Mouse (Mus musculus) C2C12 (cell line): ENCODE data around the gene Cacnb2. TPM values are rescaled to one million over a fixed set of nuclear protein-coding genes. Genes with fewer than 3 reads are reported as not detected.

Source experiments
- H3K27me3 ChIP-seq: one replicate; pipeline ENCODE4 v1.6.1; 2011; ENCODE audit not compliant: control insufficient read depth, insufficient read depth, insufficient read length
- H3K36me3 ChIP-seq: one replicate; pipeline ENCODE4 v1.6.1; 2011; ENCODE audit not compliant: control insufficient read depth, insufficient read depth
- H3K4me3 ChIP-seq: one replicate; pipeline ENCODE4 v1.5.1; 2011; ENCODE audit warnings: mild to moderate bottlenecking, control low read depth; ENCODE audit not compliant: poor library complexity, insufficient read depth, severe bottlenecking
- H3K79me2 ChIP-seq: one replicate; pipeline ENCODE4 v1.6.1; 2011; ENCODE audit not compliant: control insufficient read depth, insufficient read depth
- H3K79me3 ChIP-seq: one replicate; pipeline ENCODE4 v1.6.1; 2011; ENCODE audit warnings: low read depth, control low read depth
- H3ac ChIP-seq: one replicate; pipeline ENCODE3; 2011; ENCODE audit warnings: low read depth; ENCODE audit not compliant: control insufficient read depth, insufficient read length
- CEBPB ChIP-seq: IDR thresholded peaks from one replicate; pipeline ENCODE4 v1.6.1; 2011; ENCODE audit warnings: low read depth, mild to moderate bottlenecking, control low read depth, moderate library complexity
- CTCF ChIP-seq: IDR thresholded peaks from one replicate; pipeline ENCODE4 v1.5.1; 2011; ENCODE audit not compliant: control insufficient read depth, insufficient read depth, insufficient read length
- FOSL1 ChIP-seq: IDR thresholded peaks from one replicate; pipeline ENCODE4 v1.8.0; 2011; ENCODE audit warnings: mild to moderate bottlenecking, low read length; ENCODE audit not compliant: poor library complexity, insufficient read depth, severe bottlenecking
- MAX ChIP-seq: IDR thresholded peaks from one replicate; pipeline ENCODE4 v1.6.1; 2011; ENCODE audit warnings: mild to moderate bottlenecking, control low read depth
- MYOD1 ChIP-seq: IDR thresholded peaks from one replicate; pipeline ENCODE4 v1.6.1; 2011; ENCODE audit warnings: low read depth; ENCODE audit not compliant: control insufficient read depth, insufficient read length
- MYOG ChIP-seq: IDR thresholded peaks from one replicate; pipeline ENCODE4 v1.6.1; 2011; ENCODE audit not compliant: control insufficient read depth, insufficient read length; ENCODE audit errors: extremely low read depth
- USF1 ChIP-seq: IDR thresholded peaks from one replicate; pipeline ENCODE4 v1.6.1; 2011; ENCODE audit warnings: low read depth, mild to moderate bottlenecking, control low read depth, moderate library complexity
- polyA plus RNA-seq: library from polyadenylated mRNA; unstranded; fragments of >200 nt; fragmentation: generic; extraction: Trizol; gene quantifications from one replicate; pipeline ENCODE4 v1.2.1, GENCODE M21; 2012; ENCODE audit warnings: missing spikeins

Gene Cacnb2
- polyA plus RNA-seq, 1 experiment = 2.4 TPM

DNA sequence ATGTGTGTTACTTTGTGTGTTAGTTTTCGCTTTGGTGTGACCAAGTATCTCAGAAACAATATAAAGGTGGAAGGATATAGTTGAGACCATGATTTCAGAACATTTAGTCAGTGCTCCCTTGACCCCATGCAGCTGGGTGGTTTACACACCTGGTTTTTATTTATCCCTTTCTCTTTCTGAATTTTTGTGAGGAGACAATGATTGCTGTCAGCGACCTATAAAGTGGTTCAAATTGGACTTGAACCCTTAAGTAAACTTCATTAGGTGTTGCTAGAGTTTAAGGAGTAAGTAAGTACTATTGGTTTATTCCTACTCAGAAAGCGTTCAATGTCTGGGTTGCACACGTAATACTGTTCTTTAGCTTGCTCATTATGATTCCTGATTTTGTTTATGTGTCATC, 36.4 kb downstream of the Cacnb2 start:
- Histone ChIP-seq H3ac (no peak overlapping the region), H3K79me2 (peaks cover 68% of the 10 kb centered on the region), H3K36me3 (no peaks in the 10 kb centered on the region), H3K79me3 (peaks cover 17% of the 10 kb centered on the region), H3K4me3 (no peak overlapping the region), H3K27me3 (no peaks in the 10 kb centered on the region)
- TF ChIP-seq MAX = no peak
- TF ChIP-seq CTCF = no peak
- no peak for TF ChIP-seq FOSL1
- no peak for TF ChIP-seq MYOG
- no peak for TF ChIP-seq MYOD1
- TF ChIP-seq CEBPB = no peak
- TF ChIP-seq USF1 = no peak

DNA sequence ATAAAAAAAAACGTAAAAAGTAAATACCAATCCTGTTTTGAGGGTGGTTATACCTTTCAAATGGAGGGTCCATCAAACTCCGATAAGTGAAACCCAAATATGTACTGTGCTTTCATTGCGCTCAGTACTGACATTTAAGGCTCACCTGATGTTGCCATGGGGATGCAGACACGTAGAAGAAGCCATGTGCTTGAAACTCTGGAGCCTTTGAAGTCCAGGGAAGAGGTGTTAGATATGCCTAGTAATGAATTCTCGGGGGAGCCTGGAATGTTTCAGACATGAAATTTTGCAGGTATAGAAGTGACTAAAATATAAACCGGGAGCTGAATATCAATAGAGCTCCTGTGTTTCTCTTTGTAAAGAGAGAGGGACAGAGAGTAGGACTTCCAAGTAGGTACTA, 37.0 kb downstream of the Cacnb2 start:
- TF ChIP-seq FOSL1 = no peak
- TF ChIP-seq MAX = no peak
- TF ChIP-seq CTCF = no peak
- TF ChIP-seq USF1 = no peak
- peaks cover 62% of the 10 kb centered on the region for H3K79me2 ChIP-seq
- no peaks in the 10 kb centered on the region for H3K36me3 ChIP-seq

DNA sequence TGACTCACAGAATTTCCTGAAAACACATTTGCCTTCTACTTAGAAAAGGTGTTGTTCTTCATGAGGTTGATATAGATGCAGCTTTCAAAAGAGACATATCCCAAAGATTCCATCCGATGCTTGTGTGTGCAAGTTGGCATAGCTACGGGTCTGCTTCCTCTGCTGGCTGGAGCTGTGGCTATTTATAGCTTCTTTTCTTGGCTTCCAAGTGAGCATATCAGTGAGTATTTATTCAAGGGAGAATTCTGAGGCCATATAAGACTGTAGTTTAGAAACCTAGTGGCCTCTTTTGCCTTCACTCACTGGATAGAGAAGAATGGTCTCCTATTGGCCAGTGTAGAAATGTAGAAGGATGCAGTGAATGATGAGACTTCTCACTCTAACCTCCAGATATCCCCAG, 38.2 kb downstream of the Cacnb2 start:
- H3K79me3 ChIP-seq = peaks cover 13% of the 10 kb centered on the region
- peaks cover 52% of the 10 kb centered on the region for H3K79me2 ChIP-seq
- no peaks in the 10 kb centered on the region for H3K27me3 ChIP-seq
- no peak overlapping the region for H3ac ChIP-seq
- TF ChIP-seq MYOG (no peak), MAX (no peak), USF1 (no peak), FOSL1 (no peak), CEBPB (no peak), MYOD1 (no peak), CTCF (no peak)
- H3K36me3 ChIP-seq = no peaks in the 10 kb centered on the region
- no peak overlapping the region for H3K4me3 ChIP-seq

More for the DNA sequence above, 37.0 kb downstream of the Cacnb2 start:
- no peaks in the 10 kb centered on the region for H3K27me3 ChIP-seq
- H3K79me3 ChIP-seq = peaks cover 14% of the 10 kb centered on the region
- H3K4me3 ChIP-seq = no peak overlapping the region
- H3ac ChIP-seq = no peak overlapping the region

DNA sequence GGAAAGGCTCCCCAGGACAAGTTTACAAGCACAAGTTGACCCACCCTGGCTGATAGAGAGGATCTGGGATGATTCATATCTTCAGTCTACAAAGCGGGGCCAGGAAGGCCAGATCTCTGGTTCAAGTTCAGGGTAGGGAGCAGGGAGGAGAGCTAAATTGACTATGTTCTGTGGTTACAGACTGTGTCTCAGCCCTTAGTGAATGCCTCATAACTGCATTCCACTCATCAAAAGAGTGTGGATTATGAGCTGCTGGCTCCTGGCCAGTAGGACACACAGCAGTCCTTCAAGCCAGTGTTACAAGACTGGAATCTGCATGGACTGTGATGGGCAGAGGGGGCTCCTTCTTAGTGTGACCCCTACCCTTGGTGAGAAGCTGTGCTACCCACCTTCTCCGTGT, 48.4 kb downstream of the Cacnb2 start:
- H3K79me2 ChIP-seq = peaks cover 41% of the 10 kb centered on the region
- TF ChIP-seq MYOD1 = no peak
- TF ChIP-seq USF1 = no peak
- no peak for TF ChIP-seq FOSL1
- no peak for TF ChIP-seq CEBPB
- no peak for TF ChIP-seq MYOG
- no peak for TF ChIP-seq CTCF
- no peak for TF ChIP-seq MAX
- no peaks in the 10 kb centered on the region for H3K36me3 ChIP-seq
- H3ac ChIP-seq = no peak overlapping the region
- H3K4me3 ChIP-seq = no peak overlapping the region
- H3K79me3 ChIP-seq = no peaks in the 10 kb centered on the region
- no peaks in the 10 kb centered on the region for H3K27me3 ChIP-seq

DNA sequence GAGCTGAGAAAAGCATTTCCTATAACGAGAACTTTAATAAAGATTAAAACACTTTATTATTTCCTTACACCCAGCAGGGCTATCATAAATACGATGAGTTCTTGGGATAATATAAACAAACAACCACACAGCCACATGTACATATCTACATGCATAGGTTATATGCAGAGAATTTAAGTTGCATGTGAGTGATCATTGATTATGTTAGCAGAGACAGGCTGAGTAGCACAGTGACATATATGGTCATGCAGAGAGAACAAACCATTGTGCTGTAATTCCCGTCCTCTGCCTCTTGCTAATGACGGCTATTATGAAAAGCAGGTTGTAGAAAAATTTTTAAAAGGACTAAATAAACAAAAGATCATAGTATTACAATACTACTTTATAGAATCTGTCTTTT, 53.8 kb downstream of the Cacnb2 start:
- peaks cover 11% of the 10 kb centered on the region for H3K79me2 ChIP-seq
- no peak overlapping the region for H3K4me3 ChIP-seq
- no peaks in the 10 kb centered on the region for H3K79me3 ChIP-seq
- no peaks in the 10 kb centered on the region for H3K36me3 ChIP-seq
- TF ChIP-seq MYOD1 (no peak), CTCF (no peak), MAX (no peak), MYOG (no peak), FOSL1 (no peak), USF1 (no peak), CEBPB (no peak)
- no peaks in the 10 kb centered on the region for H3K27me3 ChIP-seq
- H3ac ChIP-seq = no peak overlapping the region

DNA sequence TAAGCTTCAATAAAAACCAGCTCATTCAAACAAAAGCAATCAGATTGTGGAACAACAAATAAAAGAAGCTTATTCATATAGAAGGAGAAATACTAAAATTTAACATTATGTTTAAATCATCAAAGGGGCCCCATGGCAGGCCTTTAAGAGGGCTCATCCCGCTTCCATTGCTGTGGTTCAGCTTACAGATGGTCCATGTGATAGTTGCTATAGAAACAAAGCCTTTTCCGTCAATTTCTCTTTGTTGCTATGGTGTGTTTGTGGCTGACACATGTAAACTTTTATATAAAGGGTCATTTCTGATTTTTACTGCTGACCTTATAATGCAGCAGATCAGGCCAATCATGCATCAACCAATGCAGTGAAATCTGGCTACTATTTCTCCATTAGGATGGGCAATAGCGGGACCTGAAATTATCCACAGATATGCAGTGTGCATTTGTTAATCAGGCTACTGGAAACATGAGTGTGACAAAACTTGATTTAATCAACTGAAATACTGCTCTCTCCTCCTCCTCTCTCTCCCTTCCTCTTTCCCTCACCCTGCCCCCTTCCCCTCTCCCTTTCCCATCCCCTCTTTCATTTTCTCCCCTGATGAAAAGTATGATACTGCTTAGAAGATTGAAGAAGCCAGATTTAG, 54.4 kb downstream of the Cacnb2 start:
- peaks cover 11% of the 10 kb centered on the region for H3K79me2 ChIP-seq
- H3K4me3 ChIP-seq = no peak overlapping the region
- H3K27me3 ChIP-seq = no peaks in the 10 kb centered on the region
- TF ChIP-seq MYOD1 (no peak), FOSL1 (no peak), CEBPB (no peak), CTCF (no peak), USF1 (no peak), MAX (no peak), MYOG (no peak)
- H3K79me3 ChIP-seq = no peaks in the 10 kb centered on the region
- no peaks in the 10 kb centered on the region for H3K36me3 ChIP-seq
- no peak overlapping the region for H3ac ChIP-seq
